Mouse (Mus musculus): Measurements from ENCODE around the gene Arid1a.

Gene Arid1a

DNA sequence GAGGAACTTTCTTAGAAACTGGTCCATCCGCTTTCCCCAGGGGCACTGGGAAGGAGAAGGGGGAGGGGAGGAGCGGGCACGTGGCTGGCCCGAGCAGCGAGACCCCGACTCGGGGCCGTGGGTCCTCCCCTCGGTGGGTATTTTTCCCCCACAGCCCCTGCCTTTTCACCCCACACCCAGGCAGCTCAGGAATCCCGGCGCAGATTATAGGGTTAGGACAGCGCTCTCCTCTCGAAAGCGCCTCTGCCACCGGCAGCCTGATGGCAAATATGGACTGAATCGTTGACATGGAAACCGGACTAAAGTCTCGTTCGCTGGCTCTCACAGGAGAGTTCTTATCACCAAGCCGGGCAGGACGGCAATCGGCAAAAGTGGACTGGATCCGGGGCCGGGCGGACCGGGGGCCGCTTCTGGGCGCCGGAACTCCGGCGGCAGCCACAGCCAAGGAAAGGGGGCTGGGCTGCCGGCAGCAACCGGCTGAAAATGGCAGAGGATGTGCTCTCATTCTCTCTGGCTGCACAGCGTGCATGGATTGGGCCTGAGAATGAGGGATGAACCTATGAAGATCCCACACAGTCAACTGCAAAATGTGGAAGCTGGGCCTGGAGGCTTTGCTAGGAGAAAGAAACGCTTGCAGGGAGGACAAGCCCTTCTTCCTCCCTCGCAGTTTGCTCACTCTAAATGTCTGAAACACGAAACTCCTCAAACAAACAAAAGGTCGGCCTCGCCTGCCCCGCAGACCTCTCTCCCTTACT lies at the start of gene Arid1a:
Gene Arid1a, minus strand, starts transcription at position 256 of the 755 bp plus-strand sequence.
- peak; percentile 93 for DNase-seq (ENCODE audit: extremely low spot score)

DNA sequence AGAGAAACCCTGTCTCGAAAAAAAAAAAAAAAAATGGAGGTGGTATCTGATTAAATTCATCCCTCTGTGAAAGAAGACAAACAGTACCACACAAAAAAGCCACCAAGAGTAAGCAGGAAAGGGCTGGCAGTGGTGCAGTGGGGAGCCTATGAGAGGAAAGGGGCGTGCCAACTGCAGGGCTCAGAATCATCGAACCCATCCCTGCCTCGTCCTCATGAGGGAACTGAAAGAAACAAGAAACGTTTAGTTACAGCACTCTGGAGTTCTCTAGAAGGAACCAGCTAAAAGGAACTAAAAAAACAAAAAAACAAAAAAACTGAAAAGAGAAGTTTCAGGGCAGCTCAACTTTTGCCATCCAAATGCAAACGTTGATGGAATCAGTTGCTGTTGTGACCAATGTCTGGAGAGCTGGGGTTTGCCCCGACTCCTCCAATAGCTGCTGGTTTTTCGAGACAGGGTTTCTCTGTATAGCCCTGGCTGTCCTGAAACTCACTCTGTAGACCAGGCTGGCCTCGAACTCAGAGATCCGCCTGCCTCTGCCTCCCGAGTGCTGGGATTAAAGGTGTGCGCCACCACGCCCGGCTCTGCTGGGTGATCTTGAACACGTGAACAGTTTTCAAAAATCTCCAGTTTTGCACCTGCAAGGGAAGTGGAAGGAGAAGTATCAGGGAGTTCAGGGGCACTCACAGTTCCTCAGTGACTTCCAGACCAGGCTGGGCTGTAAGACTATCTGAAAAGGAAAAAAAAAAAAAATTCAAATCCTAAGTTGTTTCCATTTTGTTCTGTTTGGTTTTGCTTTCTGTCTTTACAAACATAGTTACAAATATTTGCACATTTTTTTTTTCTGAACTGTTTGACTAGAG lies 48.1 kb upstream of the Arid1a start:
- DNase-seq (ENCODE audit: extremely low spot score) = no peak

DNA sequence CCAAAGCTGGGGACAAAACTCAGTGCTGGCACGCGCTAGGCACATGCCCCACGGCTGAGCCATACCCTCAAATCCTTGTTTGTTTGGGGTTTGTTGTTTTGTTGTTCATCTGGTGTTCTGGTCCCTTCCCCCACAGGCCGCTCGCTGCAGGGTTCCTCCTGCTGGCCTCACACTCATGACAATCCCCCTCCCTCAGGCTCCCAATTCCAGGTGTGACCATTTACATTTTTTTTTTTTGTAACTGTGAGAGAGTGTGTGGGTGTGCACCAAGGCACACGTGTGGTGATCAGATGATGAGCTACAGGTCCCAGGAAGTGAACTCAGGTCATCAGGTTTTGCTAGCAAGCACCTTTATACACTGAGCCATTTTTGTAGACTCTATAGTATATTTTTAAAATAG lies 44.0 kb upstream of the Arid1a start:
- no peak for DNase-seq (ENCODE audit: extremely low spot score)

DNA sequence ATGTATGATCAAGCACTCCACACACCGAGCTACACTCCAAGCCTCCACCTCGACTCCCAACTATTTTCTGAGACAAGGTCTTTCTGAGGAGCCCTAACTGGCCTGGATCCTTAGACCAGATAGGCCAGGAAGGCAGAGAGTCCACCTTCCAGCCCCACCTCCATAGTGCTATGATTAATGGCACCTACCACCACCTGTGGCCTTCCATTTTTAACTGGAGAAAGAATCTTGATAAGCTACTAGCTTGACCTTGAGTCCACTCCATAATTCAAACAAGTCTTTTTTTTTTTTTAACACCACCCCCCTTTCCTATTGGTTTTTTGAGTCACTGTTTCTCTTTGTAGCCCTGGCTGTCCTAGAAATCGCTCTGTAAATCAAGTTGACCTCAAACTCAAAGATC lies 36.7 kb upstream of the Arid1a start:
- no peak for DNase-seq (ENCODE audit: extremely low spot score)

DNA sequence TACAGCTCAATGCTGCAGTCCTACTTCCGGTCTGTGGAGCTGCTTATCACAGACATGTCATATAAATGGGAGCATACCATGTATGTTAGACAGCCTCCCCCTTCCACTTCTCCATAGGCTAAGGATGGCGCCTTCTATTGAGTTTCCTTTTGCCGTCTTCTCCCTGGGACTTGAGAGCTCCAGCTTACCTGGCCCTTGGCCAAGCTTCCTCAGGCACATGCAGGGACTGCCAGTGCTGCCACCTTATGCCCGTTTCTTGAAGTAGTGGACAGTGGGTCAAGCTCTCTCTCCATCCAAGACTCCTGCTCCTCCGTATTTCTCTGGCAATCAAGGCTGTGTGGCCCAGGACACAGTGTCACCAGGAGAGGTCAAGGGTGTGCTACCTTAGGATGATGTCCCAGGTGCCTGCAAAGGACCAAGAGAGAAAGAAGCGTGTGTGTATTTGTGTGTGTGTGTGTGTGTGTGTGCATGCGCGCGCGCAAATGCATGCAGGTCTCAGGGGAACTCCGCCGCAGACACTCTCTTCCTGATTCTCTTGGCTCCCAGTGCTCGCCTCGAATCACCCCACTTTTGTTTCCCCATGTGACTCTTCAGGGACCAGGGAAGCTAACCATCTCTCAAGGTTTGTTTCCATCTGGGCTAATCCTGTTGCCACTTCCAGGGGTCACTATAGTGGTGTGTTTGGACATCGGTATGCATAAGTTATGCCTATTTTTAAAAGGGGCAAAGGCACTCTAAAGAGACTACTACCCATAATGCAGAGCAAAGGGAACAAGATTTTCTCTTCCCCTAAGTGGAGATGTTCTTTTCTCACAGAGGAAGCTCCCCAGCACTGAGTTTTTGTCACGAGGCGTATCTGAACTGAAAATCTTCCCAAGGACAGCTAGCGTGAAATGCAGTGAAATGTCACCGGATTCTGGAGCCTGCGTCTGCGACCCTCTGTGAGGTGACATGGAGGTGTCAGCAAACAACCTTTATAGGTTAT lies 18.3 kb upstream of the Arid1a start:
- no peak for DNase-seq (ENCODE audit: extremely low spot score)

DNA sequence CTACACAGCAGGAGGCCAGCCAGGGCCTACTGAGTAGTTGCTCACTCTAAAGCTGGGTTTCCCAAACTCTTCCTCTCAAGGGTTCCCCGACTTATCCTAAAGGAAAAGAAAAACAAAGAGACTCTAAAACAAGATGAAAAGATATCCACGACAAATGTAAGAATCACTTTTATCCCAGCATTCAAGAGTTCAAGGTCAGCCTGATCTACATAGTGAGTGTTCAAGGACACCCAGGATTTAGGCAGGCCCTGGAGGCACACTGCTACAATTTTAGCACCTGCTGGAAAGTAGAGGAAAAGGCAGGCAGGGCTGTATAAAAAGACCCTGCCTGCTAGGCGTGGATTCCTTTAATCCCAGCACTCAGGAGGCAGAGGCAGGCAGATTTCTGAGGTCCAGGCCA lies 12.6 kb upstream of the Arid1a start:
- DNase-seq (ENCODE audit: extremely low spot score) = no peak

DNA sequence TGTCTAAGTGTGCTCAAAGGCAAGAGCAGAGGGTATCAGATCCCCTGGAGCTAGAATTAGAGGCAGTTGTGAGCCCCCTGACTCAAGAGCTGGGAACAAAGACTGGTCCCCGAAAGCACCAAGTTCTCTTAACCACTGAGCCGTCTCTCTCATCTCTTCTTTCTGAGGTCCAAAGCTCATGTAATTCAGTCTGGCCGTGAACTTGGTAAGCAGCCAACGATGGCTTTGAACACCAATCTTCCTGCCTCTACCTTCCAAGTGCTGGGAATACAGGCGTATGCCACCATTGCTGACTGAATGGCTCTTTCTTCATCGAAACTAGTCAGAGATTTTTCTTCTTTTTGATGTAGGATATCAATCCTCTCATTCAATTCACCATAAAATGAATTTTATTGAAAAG lies 6.5 kb upstream of the Arid1a start:
- no peak for DNase-seq (ENCODE audit: extremely low spot score)

DNA sequence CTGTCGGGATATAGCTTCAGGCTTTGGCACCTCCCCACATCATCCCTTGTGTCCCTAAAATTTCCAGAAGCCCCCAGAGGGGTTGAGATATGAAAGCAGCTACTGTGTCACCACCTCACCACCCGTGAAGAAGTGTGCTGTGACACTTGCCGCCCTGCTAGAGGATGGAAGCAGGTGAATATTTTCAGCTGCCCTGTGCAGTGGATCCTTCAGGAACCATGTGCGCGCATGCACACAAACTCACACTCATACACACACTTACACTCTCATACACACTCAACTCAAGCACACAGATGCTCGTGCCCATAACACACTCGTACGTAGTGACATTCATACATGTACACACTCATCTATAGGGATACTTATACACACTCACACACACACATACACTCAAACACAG lies 3.1 kb upstream of the Arid1a start:
- no peak for DNase-seq (ENCODE audit: extremely low spot score)

DNA sequence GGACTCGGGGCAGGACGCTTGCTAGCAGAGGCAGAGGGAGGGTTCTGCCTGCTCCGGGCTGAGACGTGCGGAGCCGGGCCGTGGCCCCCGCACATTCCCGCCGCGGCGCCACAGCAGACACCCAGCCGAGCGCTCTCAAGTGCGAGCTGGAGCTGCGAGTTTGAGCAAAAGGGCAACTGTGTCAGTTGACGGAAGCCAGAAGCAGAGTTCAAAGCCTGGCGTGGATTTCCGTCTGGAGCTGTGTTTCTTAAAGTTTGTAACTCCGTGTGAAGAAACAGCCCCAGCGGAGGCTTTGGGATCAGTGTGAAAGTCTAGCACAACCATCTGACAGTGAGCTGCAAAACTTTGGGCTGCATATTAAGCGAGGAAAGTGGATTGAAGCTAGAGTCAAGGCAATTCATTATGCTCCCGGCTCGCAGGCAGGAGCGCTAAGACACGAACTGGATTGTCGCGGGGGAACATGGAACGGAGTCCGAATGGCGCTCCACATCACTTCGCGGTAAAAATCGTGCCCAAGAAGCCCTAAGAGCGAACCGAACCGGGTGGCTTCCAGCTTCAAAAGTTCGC lies 783 bp upstream of the Arid1a start:
- DNase-seq (ENCODE audit: extremely low spot score) = peak; percentile 87

DNA sequence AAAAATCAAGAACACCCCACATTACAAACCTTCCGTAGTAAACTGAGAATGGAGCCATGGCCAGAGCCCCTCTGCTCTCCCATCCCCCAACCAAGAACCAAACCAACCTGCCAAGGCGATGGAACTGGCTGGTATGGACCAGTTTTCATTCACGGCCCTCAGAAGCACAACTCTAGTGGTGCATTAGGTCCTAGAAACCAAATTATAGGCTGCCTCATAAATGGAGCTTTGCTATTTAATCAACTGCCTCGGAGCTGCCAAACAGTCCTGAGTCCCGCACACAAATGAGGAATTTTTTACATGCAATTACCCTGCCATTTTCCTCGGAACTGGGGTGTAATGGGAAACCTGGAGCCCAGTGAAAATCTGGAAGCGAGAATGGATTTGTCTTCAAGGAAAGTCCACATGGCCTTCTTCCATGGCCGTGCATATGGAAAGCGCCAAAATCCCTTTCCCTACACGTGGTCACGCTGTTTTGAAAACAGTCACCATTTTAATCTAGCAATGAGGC lies 653 bp downstream of the Arid1a start:
- peak; percentile 52 for DNase-seq (ENCODE audit: extremely low spot score)

DNA sequence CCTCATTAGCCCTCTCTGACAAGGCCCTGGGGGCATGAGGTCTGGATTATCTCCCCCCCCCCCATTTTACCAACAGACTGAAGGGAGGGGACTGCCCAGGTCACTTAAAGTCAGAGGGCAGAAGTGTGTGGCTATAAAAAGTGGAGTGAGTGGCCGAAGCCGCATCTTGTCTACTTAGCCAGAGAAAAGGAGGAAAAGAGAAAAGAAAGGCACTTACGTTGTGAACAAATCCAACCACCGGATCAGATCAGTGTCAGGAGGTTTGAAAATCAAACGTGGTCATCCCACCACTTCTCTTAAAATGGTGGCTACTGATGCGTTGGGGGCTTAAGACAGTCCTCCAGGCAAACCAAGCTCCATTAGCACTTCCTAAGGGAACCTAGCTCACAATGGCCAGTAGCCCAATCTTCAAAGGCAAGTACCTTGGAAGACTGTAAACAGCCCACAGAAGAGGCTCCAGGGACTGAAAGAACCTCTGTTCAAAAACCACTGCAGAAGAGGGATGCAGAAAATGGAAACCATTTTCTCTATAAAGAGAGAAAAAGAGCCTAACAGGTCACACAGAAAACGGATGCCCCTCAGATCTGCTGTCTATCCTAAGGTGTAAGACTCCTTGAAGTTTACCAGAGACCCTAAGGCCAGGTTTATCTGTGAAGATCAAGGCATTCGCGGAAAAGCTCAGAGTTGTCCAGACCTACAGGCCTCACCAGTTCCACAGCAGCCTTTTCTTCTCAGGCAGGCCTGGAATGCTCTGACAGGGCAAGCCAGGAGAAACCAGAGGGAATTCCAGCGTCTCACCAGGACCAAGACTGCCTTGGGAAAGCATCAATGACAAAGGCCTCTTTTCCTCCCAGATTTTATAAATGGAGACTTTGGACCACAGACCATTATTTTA lies 1.5 kb downstream of the Arid1a start:
- DNase-seq (ENCODE audit: extremely low spot score) = peak; percentile 49

DNA sequence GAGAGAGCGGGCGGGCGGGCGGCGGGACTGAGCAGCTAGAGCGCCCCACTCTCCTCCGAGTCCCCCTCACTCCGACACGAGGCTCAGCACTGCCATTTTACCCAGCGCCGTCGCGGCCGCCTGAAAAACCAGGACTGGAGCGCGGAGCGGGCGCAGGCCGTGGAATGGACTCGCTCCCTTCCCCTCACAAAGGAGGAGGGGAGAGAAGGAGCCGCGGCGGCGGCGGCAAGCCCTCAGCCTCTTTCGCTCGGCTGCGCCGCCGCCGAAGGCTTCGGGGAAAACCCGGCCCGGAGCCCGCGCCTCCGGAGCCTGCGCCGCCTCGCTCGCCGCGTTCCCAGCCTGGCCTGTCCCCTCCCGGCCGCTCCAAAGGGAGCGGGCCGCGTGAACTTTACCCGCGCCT lies 2.3 kb downstream of the Arid1a start:
- peak; percentile 100 for DNase-seq (ENCODE audit: extremely low spot score)

DNA sequence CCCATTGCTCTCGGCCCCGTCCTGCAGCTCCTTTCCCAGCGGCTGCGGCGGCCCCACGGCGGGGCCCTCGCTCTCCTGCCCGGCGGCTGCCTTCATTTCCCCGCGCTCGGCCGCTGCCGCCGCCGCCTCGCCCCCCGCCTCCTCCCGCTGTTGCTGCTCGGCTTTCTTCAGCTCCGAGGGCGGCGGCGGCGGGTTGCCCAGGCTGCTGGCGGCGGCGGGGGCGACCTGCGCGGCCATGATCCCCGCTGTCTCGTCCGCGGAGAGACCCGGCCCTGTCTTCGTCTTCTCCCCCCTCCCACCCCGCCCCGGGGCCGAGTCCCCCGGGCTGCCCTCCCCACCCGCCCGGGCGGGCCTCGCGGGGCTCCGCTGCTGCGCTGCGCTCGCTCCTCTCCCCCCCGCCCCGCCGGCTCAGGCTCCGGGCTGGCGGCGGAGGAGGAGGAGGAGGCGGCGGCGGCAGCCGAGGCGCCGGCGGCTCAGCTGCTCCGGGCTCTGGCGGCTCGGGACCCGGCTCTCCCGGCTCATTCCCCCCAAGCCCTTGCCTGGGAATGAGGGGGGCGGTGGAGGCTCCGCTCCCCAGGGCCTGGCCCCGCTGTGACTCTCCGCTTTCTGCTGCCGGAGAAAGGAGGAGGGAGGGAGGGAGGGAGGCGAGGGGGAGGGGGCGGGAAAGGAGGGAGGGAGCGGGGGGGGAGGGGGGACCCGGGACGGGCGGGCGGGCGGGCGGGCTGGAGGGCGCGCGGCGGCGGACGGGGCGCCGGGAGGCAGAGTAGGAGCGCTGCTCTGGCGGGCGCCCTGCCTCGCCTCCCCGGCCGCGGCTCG lies 3.0 kb downstream of the Arid1a start:
- DNase-seq (ENCODE audit: extremely low spot score) = peak; percentile 86

DNA sequence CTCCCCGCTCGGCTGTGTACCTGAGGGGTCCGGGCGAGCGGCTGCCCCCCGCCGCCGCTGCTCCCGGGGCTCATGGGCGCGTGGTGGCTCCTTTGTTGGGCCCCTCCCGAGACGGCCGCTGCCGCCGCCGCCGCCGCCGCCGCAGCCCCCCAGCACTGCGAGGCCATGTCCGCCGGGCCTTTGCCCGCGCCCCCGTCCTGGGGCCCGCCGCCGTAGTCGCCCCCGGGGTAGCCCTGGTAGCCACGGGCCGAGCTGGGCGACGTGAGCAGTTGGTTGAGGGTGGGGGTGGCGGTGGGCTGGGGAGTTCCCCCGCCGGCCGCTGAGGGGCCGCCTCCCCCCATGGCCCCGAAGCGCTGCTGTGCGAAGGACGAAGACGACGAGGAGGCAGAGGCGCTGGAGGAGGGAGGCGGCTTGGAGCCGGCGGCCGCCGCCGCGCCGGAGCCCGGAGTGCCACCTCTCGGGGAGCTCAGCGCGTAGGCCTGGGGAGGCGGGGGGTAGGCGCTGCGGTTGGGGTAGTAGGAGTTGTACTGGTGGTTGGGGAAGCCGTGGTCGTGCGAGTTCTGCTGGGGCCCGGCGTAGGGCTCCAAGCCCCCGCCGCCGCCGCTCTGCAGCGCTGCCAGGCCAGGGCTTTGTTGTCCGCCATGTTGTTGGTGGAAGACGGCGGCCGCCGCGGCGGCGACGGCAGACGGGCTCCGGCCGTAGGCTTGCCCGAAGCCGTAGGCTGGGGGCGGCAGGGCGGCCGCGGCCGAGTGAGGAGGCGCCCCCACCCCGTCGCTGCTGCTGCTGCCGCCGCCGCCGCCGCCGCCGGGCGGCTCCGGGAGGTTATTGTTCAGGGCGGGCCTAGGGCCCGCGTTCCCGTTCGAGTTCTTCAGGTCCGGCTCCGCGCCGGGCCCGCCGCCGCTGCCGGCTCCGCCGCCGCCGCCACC lies 3.9 kb downstream of the Arid1a start:
- DNase-seq (ENCODE audit: extremely low spot score) = peak; percentile 57

DNA sequence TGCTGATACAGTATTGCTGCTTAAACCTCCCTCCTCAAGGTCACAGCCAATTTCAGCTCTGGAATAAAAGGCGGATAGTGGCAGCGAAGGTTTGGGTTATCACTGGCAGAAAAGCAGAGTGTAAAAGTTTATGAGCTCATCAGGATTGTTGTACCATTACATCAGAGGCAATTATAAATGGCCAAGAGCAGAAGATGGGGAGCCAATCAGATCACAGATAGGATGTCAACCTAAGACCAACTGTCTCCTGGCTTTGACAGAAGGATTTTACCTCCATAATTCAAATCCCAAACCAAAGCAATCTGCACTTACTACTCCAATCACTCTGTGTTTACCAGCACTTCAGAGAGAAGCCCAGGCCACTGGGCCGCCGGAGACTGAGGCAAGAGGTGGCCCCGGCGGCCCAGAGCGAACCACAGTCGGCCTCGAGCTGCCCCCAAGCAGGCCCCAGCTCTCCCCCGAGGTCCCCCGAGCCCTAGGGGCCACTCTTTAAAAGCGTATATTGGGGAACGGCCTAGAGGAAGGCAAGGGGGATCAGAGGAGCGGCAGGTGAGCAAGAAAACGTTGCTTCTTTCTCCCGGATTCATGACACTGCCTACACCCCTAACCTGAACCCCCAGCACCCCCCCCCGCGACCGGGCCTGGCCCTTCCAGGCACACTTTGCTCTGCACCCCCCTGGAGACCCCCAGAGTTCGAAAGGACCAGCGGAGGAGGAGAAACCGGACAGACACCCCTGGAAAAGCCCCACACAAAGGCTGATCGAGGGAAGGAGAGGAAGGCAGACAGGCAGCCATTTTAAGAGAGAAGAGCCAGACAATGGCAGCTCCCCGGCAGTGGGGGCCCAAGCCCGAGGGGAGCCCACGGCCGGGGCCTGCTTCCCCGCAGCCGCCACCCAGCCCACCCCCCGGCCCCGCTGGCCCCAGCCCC lies 4.8 kb downstream of the Arid1a start:
- peak; percentile 54 for DNase-seq (ENCODE audit: extremely low spot score)

DNA sequence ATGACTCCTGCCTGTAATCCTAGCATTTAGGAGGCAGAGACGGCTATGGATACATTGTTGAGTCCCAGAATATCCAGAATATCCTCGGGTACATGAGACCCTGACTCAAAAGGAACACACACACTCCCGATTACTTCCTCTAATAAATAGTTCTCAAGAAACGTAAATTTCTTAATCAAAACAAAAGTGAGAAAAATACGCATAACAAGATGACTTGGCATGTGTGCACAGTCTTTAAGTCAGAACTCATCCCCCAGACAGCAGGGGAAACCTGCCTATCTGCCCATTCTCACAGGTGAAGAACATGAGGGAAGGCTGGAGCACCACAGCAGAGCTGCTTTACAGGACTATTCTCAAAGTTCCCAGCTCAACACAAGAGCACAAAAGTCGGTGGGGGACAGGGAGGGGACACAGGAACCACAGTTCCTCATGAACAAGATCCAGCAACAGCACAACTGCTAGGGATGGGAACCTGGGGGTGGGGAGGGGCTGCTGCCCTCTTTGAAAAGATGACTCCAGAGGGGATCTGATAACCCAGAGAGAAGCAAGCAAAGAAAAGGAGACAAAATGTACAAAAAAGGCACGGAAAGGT lies 6.3 kb downstream of the Arid1a start:
- no peak for DNase-seq (ENCODE audit: extremely low spot score)

DNA sequence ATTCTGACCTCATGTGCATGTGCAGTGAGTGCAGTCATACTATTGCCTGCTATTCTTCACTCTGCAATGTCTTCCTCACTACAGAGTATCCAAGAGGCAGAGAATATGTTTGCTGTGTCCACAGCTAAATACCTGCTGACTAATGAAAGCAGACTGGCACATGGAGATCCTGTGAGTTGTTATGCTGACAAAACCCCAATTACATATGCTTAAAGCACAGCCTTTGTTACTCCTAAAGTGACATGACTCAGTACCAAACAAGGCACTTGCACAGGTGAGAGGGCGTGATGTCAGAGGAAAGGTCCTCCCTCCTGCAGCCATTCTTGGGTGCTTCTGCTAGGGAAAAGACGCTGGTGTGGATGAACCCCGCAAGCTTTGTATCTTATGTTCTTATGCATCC lies 21.3 kb downstream of the Arid1a start:
- DNase-seq (ENCODE audit: extremely low spot score) = no peak

Data from embryo, embryonic 9.5 days (tissue).